Mouse (Mus musculus) urinary bladder, postnatal 25 days (tissue): ENCODE data around the gene Palmd.

Experiments used
- DNase-seq: peaks from one replicate; pipeline ENCODE4 v3.0.0; 2022; ENCODE audit warnings: low spot score

Gene Palmd

GRCm38 (mm10) chr3:116955061-116955460 lies 13.7 kb downstream of the Palmd start:
- no peak for DNase-seq

GRCm38 (mm10) chr3:116953366-116953765 lies 15.4 kb downstream of the Palmd start:
- no peak for DNase-seq

- no peak for DNase-seq
Measured at GRCm38 (mm10) chr3:116952242-116952899, 16.4 kb downstream of the Palmd start.

GRCm38 (mm10) chr3:116951489-116951888 lies 17.3 kb downstream of the Palmd start:
- DNase-seq: no peak

GRCm38 (mm10) chr3:116950665-116951115 lies 18.1 kb downstream of the Palmd start:
- no peak for DNase-seq

- DNase-seq: no peak
Measured at GRCm38 (mm10) chr3:116946476-116946875, 22.3 kb downstream of the Palmd start.

GRCm38 (mm10) chr3:116943422-116943821 lies 25.4 kb downstream of the Palmd start:
- DNase-seq: no peak

- no peak for DNase-seq
Measured at GRCm38 (mm10) chr3:116942751-116943150, 26.0 kb downstream of the Palmd start.

GRCm38 (mm10) chr3:116941559-116942117 lies 27.1 kb downstream of the Palmd start:
- no peak for DNase-seq

GRCm38 (mm10) chr3:116940804-116941558 lies 27.8 kb downstream of the Palmd start:
- DNase-seq: no peak

- DNase-seq: no peak
Measured at GRCm38 (mm10) chr3:116936934-116937691, 31.7 kb downstream of the Palmd start.

- DNase-seq: no peak
Measured at GRCm38 (mm10) chr3:116933158-116933557, 35.6 kb downstream of the Palmd start.

GRCm38 (mm10) chr3:116928994-116929393 lies 39.8 kb downstream of the Palmd start:
- no peak for DNase-seq

- no peak for DNase-seq
Measured at GRCm38 (mm10) chr3:116923042-116923441, 45.7 kb downstream of the Palmd start.

GRCm38 (mm10) chr3:116921535-116921934 lies 47.3 kb downstream of the Palmd start:
- no peak for DNase-seq

GRCm38 (mm10) chr3:116917016-116917415 lies 51.8 kb downstream of the Palmd start:
- DNase-seq: no peak

- no peak for DNase-seq
Measured at GRCm38 (mm10) chr3:116914931-116915330, 53.9 kb downstream of the Palmd start.

- DNase-seq: no peak
Measured at GRCm38 (mm10) chr3:116914374-116914773, 54.4 kb downstream of the Palmd start.

GRCm38 (mm10) chr3:116906596-116906995 lies 62.2 kb downstream of the Palmd start:
- no peak for DNase-seq

GRCm38 (mm10) chr3:116905898-116906297 lies 62.9 kb downstream of the Palmd start:
- peak; percentile 18 for DNase-seq

GRCm38 (mm10) chr3:116904158-116904557 lies 64.6 kb downstream of the Palmd start:
- peak; percentile 57 for DNase-seq

- no peak for DNase-seq
Measured at GRCm38 (mm10) chr3:116892872-116893271, 75.9 kb downstream of the Palmd start.
